Mouse (Mus musculus): ENCODE data around the gene Smad6. TPM values are rescaled to one million over a fixed set of nuclear protein-coding genes. Genes with fewer than 3 reads are reported as not detected.

The Smad6 gene
- total RNA-seq, 2 experiments from 2014 or later, result 1.1 TPM; not detected in 1

DNA sequence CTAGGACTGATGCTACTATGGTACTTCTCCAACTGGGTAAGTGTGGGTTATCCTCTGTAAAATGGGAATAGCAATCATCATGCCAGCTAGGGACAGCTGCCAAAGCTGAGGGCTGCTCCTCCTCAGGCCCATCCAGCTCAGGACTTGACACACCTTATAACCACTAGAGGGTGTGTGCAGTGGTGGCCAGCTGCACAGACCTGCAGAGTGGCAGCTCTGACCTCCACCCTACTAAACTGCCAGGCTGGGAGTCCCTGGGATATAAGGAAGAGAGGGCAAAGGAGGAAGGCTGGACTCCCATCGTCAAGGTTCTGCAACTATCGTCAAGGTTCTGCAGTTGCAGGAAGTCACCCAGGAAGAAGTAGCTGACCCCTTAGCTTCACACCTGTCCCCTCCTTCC is 3.1 kb upstream of the Smad6 start:
- ATAC-seq (replicated peaks; ENCODE audit: low FRiP score, low TSS enrichment, poor library complexity, severe bottlenecking), result 0 out of 2 replicates have a peak, but pooled peaks have one; percentile 37

DNA sequence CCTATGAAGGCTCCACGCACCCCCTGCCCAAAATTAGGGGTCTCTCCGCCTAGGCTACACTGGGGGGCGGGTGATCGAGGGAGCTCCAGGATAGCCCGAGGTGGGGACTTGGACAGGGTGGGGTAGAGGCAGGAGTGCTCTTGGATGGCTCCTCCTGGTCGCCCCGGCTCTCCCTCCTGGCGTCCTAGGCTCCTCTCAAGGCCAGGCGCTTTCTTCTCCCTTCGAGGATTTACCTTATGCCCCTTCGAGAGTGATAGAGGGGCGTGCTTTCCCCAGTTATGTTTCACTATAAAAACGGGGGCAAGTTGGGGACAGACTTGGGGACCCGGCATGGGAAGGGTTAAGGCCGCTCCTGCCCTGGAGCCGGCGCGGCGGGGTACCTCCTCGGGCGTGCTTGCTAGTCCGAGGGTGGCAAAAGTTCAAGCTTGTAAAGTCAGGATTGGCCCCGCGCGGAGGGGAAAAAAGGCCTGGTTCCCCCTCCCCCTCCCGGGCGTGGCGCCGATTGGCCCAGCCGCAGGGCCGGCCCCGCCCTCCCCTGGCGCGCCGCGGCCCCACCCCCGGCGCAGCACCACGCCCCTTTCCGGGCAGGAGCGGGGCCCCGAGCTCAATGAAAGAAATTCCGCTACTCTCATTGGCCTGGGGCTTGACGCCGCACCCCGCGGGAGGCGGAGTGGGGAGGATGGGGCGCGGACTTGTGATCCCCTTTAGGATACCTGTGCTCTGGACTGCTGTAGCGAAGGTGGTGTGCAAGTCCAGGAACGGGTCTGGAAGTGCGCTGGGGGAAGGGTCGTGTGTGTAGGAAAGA is 905 bp upstream of the Smad6 start:
- peak; percentile 82 for ATAC-seq (replicated peaks; ENCODE audit: low FRiP score, low TSS enrichment, poor library complexity, severe bottlenecking)

DNA sequence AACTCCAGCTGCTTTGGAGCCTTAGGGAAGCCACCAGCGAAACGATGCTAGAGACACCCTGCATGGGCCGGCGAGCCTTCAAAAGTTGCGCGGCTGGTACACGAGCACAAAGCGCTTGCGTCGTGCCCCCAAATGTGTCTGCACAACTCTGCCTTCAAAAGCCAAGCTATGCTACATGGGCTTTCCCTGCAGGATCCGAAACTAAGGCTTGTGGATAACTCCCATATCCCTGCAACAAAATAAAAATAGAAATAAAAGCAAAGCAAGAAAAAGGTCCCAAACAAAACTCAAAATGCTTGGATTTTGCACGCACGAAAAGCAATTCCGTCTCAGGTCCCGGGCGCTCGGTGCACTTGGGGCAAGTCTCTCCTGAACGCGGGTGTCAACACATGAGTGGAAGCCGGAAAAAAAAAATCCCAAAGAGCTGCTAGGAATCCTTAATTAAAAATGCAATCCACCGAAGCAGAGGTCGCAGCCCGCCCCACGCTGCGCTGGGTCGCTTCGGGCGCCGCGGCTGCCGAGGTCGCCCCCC is 474 bp downstream of the Smad6 start:
- ATAC-seq (replicated peaks; ENCODE audit: low FRiP score, low TSS enrichment, poor library complexity, severe bottlenecking), result no peak

DNA sequence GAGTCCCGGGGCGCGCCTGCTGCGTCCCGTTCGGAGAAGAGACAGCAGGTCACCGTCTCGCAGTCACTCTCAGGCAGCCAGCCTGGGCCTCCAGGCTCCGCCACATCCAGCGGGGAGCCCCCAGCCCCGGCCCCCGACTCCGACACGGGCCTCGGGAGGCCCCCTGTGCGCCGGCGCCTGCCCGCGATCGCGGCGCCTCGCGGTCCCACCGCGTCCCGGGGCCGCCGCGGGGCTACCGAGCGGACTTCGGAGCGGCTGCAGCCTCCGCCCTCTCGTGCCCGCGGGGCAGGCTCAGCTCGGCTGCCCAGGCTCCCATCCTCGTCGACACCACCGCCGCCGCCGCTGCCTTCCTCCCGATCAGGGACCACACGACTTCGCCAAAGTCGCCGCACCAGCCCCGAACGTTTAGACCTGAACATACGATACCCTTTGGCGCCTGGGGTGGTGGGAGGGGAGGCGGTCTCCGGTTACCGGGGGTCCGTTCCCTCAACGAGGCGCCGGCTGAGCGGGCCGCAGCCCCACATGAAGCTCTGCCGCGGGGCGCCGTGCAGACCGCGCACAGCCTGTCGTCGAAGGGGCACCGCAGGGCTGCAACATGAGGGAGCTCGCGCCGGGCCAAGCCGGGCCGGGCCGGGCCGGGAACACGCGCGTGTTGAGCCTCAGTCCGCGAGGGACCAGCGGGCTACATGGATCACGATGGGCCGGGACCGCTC is 1.1 kb downstream of the Smad6 start:
- no peak for ATAC-seq (replicated peaks; ENCODE audit: low FRiP score, low TSS enrichment, poor library complexity, severe bottlenecking)

DNA sequence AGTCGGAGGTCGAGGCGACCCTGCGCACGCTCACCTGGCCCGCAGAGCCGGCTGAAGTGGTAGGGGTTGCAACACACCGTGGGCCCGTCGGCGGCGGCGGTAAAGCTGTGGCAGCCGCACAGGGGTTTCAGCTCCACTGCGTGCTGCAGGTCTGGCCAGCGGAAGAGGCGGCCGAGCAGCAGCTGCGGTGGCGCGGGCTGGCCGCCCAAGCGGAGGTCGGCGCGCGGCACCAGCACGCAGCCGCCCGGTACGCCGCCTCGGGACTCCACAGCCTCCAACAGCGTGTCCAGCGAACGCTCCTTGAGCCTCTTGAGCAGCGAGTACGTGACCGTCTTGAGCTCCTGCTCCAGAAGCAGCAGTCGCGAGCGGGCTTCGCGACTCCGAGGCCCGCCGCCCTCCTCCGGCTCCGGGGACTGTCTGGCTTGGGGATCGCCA is 1.7 kb downstream of the Smad6 start:
- no peak for ATAC-seq (replicated peaks; ENCODE audit: low FRiP score, low TSS enrichment, poor library complexity, severe bottlenecking)

DNA sequence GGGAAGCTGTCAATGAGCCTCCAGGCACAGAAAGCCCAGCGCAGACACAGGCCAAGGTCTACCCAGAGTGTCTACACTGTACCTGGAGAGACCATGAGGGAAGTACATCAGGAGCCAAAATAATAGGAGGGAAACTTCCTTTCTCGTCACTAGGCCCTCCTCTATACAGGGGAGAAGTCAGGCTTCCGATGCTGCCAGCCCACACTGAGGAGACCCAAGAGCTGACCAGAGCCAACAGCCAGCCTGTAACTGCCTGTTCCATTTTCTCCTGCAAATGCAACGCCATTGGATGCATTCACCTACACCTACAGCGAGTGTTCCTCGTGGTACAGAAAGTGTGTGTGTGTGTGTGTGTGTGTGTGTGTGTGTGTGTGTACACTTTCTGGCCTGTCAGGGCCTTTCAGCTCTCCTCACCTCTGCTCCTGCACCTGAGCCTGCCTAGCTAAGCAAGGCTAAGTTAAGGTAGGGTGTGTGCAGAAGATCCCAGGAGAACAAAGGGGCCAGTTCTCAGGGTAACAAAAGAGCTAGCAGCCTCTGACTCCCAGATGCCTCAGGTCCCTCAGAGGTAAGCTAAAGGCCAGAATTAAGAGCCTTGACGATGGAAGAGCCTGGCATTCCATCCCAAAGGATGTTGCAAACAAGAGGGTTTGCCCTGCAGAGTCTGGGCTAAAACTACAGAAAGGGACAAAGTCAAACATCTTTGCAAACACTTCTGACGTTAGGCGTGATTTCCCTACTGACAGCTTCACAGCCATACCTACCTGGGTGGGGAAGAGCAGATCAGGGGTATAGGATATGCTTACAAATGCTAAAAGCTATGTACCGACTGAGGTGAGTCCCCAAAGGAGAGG is 2.6 kb downstream of the Smad6 start:
- ATAC-seq (replicated peaks; ENCODE audit: low FRiP score, low TSS enrichment, poor library complexity, severe bottlenecking), result no peak

DNA sequence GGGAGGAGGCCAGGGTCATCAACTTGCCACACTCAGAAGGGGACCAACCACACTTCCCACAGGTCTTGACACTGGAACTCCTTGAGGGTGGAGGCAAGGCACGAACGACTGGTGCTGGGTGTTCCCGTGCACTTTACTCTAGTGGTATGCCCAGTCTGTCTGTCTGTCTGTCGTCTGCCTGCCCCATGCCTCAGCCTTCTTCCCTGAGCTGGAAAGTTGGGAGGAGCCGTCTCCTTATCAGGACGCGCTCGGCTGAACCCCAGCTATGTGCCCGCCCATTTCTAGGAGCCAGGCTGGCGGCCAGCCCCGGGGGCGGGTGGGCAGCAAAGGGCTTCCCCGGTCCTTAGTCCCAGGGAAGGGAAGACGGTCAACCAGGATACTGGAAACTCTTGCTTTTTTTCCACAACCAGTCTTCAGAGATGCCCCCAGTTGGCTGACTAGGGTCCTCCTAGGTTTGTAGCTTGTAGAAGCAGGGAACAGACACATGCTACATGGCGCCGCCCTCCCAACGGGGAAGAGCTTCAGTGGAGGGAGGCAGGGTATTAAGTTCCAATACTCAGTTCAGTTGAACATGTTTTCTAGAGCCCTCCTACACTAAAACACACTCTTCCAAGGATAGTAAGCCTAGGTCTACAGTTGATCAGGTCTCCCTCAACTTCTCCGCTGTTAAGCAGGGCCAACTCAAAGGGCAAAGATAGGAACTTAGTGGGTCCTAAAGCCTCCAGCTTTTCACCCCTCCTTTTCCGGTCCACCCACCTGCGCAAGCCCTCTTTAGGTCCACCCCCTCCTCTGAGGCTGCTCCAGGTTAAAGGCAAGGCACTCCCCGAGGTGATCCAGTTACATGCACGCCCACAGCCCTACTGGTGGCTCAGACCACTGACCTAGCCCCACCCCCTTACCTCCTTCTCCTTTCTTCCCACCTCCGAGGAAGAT is 3.7 kb downstream of the Smad6 start:
- no peak for ATAC-seq (replicated peaks; ENCODE audit: low FRiP score, low TSS enrichment, poor library complexity, severe bottlenecking)

DNA sequence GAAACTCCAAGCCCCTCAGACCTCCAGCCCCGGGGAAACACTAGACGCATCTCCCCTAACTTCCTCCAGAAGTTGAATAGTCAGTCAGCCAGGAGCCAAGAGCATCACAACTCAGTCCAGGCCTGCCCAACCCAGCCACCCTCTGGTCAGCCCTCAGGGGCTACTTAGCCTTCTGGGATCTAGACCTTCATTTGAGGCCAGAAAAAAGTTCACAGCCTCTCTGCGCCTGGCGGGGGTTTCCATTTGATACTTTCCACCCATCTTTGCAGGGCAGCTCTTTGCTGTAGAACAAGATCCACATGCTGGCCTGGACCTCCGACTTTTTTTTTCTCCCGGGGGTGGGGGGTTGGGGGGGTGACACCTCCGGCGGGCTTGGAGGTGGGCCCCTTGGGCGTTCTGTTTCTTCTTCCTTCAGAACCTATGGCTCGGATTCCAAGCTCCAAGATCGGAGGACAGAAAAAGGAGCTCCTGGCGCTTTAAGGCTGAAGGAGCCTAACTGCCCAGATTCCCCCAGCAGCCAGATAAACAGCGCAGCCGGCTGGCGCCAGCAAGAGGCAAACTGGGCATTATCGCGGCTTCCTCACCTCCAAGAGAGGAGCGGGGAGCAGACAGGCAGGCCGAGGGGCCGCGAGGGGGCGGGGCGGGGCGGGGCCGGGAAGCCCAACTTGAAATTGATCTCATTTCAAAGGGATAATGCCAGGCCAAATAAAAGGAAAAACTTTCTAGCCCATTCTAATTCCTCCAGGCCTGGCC is 5.0 kb downstream of the Smad6 start:
- peak; percentile 61 for ATAC-seq (replicated peaks; ENCODE audit: low FRiP score, low TSS enrichment, poor library complexity, severe bottlenecking)

DNA sequence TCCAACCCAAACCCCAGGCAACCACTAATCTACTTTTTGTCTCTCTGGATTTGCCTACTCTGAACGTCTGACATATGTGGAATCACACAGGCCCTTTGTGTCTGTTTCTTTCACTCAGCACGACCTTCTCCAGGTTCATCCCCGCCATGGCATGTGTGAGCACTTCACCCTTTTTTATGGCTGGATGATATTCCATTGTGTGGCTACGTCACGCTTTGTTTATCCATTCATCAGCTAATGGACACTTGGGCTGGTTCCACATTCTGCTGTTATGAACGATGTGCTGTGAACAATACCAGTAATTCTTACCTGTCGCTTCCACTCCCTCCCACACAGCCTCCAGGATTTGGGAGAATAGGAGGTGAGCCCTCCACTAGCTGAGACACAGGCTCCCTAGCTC is 5.8 kb downstream of the Smad6 start:
- no peak for ATAC-seq (replicated peaks; ENCODE audit: low FRiP score, low TSS enrichment, poor library complexity, severe bottlenecking)

DNA sequence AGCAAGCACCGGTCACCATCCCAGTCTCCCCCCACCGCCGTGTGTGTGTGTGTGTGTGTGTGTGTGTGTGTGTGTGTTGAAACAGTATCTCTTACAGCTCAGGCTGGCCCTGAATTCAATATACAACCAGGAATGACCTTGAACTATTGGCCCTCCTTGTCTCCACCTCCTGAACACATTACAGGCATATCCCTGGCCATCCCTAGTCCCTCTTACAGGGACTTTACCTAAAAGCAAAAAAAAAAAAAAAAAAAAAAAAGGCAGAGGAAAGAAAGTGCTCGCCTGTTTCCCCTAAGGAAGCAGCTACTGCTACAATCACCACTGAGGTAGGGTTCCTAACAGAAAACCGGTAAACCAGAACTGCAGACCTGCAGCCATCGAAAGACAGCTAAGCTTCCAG is 7.1 kb downstream of the Smad6 start:
- ATAC-seq (replicated peaks; ENCODE audit: low FRiP score, low TSS enrichment, poor library complexity, severe bottlenecking), result no peak

DNA sequence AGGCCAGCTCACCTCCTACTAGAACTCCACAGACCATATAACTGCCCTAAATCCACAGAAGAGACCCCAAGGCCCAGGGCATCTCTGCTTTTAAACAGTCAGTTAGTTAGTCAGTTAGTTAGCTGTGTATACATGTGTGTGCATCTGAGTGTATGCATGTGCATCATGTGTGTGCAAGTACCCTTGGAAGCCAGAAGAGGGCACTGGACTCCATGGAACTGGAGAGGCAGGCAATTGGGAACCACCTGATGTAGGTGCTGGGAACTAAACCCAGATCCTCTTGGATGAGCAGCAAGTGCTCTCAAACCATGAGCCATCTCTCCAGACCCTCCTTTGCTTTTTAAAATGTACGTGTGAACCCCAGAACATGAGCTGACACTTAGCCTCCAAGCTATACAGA is 10.5 kb downstream of the Smad6 start:
- ATAC-seq (replicated peaks; ENCODE audit: low FRiP score, low TSS enrichment, poor library complexity, severe bottlenecking), result no peak

DNA sequence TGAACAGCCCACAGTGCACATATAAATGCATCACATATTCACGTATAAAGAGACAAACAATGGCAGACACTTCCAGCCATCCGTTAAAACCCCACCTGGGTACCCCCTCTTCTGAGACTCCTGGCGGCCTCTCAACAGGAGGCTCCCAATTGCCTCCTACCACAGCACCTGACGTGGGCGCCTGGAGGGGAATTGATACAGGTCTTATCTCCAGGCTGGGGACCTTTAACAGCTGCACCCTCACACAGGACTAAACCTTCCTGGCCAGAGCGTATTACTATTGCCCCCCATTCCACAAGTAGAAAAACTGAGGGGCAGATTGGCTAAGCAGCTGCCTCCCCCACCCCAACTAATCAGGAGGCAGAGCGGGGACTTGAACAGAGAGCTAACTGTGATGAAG is 18.9 kb downstream of the Smad6 start:
- ATAC-seq (replicated peaks; ENCODE audit: low FRiP score, low TSS enrichment, poor library complexity, severe bottlenecking), result 0 out of 2 replicates have a peak, but pooled peaks have one; percentile 12

DNA sequence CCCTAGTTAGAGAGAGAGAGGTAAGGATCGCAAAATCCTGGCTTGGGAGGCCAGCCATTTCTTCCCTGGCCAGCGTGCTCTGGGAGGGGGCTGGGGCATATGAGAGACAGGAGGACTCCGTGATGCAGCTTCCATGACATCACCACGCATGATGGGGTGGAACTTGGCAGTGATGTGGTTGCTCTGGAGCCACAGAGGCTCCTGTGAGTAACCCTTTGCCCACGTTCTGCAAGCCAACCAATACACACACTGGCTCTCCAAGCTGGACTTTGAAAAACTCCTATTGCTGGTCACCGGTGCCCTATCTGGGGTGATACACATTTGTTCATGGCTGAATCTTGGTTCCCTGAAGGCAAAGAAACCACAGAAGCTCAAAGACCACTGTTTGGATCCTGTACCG is 20.8 kb downstream of the Smad6 start:
- no peak for ATAC-seq (replicated peaks; ENCODE audit: low FRiP score, low TSS enrichment, poor library complexity, severe bottlenecking)

DNA sequence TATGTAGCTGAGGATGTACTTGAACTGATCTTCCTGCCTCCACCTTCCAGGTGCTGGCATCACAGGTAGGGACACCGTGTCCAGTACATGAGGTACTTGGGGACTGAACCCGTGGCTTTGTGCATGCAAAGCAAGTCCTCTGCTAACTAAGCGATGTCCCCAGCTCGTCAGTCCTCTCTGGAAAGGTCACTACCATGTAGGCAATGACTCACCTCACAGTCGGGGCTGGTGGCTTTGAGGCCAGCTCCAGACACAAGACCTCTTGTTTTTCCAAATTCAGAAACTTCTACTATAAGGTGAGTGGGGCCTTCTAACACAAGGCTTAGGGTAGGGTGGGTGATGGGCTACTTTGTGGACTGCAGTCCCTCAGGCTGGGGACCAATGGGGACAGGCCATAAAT is 21.8 kb downstream of the Smad6 start:
- ATAC-seq (replicated peaks; ENCODE audit: low FRiP score, low TSS enrichment, poor library complexity, severe bottlenecking), result no peak

DNA sequence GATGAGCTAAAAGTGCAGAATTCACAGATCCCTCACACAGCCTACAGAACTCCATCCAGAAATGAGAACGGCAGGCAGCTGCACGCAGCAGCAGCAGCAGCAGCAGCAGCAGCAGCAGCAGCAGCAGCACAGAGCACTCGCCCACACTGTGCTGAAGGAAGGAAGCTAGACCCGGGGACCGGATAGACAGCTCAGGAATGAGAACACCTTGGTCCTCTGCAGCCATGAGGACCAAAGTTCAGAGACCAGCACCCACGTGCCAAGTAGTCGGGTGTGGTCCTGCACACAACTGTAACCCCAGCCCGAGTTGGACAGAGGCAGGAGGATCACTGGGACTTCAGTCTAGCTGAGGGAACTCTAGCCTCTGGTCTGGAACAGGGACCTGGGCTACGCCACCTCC is 22.7 kb downstream of the Smad6 start:
- no peak for ATAC-seq (replicated peaks; ENCODE audit: low FRiP score, low TSS enrichment, poor library complexity, severe bottlenecking)

DNA sequence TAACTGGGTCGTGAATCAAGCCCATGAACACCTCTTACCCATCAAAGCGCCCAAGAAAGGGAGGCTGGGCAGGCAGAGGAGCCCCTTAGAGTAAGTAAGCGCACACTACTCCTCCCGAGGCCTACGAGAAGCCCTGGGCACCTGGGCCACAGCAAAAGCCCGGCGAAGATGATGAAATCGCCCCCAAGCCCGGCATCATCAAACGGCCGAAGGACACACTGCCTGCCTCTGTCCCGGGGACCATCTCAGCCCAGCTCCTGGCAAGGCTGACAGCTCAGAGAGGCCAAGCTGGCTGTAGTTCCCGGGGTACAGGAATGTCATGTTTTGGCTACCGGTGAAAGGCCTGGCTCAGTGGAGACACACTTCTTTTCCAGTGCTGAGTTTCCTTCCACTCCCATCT is 23.8 kb downstream of the Smad6 start:
- no peak for ATAC-seq (replicated peaks; ENCODE audit: low FRiP score, low TSS enrichment, poor library complexity, severe bottlenecking)

DNA sequence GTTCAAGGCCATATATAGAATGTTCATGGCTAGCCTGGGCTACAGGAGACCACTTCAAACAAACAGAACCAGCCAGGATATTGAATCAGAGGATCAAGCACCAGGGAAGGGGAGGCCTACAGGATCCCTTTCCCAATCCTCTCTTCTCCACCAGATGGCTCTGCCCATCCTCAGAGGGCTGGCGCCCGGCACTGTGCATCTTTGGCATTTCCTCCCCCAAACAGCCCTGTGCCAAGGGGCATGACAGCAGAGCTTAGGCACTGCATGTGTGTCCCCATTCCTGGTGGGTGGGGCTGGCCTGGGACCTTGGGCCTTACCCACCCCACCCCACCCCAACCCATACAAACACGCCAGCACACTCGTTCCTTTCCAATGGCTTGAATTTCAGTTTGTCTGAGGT is 24.4 kb downstream of the Smad6 start:
- ATAC-seq (replicated peaks; ENCODE audit: low FRiP score, low TSS enrichment, poor library complexity, severe bottlenecking), result no peak

DNA sequence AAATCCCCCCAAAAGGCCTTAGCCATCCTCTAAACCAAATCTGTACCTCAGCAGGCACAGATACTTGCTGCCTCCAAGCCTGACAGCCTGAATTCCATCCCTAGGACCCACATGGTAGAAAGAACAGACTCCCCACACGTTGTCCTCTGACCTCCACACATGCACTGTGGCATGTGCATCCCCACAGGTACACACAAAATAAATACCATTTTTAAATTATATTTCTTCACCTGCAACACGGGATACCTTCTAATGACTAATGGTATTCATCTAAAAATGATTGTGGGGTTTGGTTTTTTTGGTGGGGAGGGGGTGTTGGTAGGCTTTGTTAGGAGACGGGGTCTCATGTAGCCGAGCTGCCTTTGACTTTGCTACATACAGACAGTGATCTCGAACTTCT is 28.6 kb downstream of the Smad6 start:
- no peak for ATAC-seq (replicated peaks; ENCODE audit: low FRiP score, low TSS enrichment, poor library complexity, severe bottlenecking)

Data from megakaryocyte-erythroid progenitor cell, adult 5-6 weeks (primary cell).